Mouse (Mus musculus): ENCODE measurements at regions not wholly inside any gene's neighbourhood (a gene's known extent, or its start where the extent isn't known, plus 50 kb on each side); places are given as distances from the start of the nearest gene placed in this dataset.
"Not testable (repeated sequence)": the region's sequence is repeated elsewhere in the genome, so short reads cannot be mapped to it uniquely, and the experiment has no call there.

DNA sequence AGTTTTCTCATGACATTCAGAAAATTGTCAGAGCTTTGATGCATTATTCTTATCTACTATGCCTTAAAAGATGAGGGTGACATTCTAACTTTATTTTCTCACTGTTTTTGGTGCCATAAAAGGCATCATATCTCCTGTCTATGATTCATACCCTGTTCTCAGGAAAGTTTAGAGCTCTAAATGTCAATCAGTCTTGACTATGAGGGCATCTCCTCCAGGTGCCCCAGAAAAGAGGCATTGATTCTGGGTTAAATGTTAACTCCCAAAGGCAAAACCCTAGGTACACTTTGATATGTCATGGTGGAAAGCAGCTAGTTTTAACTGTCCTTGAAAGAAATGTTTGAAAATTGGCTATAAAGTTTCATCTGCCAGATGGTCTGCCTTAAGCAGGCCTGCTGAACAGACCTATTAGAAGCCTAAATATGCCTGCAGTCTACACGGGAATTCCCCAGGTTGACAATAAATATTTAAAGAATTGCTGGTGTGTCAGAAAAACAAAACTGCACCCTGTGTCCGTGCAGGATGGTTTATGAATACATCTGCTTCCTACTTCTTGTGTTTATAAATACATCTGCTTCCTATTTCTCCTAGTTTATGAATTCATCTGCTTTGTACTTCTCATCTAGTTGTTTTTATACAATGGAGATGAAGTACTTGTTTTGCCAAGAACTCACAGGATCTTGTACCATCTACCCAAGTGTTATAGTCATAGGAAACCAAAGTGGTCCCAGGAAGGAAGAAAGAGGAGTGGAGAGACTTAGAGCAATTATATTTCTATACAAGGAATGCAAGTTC lies 172.3 kb downstream of the Snca start:
- DNase-seq (ENCODE audit: low spot score in 2 of 2), result no peak

DNA sequence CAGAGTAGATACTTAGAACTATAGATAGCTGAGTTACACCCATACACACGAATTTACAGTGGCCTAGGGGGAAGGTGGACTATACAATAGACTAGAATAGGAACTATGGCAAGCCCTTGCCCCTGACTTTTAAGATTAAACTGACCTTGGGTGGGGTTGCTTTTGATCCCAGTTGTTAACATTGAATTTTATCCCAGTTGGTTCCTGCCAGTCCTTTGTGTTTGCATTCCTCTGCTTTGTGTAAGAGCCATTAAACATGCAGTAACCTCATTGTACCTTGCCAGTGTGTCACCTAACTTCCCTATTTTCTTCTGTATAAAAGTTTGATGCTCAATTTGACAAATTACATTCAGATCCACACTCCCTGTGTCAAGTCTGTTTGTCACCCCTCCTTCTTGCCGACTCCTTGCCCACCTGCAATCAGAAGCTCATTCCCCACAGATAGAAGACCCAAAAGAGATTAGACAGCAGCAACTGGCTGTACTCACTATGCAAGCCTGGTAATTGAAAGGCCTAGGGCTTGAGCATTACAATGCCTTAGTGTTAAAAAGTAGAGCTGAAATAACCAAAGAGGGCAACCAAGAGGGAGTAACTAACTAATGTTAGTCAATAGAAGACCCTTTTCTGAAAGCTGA lies 182.6 kb downstream of the Snca start:
- DNase-seq (ENCODE audit: low spot score in 2 of 2), result not testable (repeated sequence)

DNA sequence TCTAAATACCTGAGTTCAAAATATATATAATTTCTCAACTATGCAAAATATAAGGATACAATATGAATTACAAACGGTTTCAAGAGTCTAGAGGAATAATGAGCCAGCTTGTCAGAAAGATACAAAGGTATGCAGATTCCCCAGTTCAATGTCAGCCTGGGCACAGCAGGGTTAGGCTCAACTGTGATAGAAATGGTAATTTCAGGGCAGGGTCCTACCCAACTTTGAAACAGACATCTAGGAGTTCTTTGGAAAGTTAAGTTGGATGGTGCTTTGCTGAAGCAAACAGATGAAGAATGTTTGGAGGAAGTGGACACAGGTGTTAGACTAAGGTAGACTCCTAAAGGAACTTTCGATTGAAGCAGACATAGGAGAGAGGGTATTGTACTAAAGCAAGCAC lies 187.4 kb downstream of the Snca start:
- DNase-seq (ENCODE audit: low spot score in 2 of 2), result no peak

DNA sequence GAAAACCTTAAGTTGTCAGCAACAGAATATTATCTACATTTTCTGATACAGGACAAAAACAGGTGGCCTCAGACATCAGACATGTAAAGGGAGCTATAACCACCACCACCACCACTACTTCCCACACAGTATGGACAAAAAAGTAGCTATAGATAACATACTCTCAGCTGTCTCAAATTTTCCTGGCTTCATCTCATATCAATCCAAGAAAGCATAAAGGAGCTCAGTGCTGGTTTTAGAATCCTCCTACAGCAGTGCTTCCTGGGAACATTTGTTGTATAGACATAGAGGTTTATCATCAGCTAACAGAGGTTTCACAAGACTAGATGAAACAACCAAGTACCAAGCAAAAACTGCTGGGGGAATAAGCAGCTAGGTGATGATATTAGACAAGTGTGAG lies 213.3 kb downstream of the Snca start:
- DNase-seq (ENCODE audit: low spot score in 2 of 2), result peak in 1 of 2 experiments; percentile 41

DNA sequence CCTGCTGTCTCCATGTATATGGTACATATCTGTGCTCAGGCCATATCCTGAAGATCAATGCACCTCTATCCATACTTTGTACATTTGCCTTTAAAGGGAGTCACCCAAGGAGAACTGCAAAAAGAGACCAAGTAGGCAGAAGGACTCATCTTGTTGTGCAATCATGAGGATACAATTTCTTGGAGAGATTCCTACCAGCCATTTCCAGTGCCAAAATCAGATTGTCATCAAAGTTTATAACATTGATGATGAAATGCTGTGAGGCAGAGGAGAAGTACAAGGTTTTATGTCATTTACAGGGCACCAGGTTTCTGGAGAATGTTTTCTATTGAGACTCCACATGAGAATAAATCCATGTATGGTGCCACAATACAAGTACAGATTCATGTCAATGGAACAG lies 229.5 kb downstream of the Snca start:
- no peak for DNase-seq (ENCODE audit: low spot score in 2 of 2)

DNA sequence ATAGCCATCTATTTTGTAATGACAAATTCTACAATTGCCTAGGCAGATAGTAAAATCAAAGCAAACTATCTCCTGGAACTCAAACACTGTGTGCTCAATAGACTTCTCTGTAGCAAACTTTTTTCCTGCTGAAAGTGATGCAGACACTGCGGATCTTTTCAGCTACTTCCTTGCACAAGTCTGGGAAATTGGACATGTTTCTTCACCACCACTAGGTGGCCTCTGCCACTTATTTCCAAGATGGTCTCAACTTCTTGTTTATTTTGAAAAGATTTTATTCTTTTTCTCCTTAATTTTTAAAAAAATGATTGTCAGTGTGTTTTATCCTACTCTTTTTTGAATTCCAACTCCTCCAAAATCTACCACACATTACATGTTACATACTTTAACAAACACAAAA lies 265.4 kb downstream of the Snca start:
- peak in 1 of 2 experiments; percentile 1 for DNase-seq (ENCODE audit: low spot score in 2 of 2)

DNA sequence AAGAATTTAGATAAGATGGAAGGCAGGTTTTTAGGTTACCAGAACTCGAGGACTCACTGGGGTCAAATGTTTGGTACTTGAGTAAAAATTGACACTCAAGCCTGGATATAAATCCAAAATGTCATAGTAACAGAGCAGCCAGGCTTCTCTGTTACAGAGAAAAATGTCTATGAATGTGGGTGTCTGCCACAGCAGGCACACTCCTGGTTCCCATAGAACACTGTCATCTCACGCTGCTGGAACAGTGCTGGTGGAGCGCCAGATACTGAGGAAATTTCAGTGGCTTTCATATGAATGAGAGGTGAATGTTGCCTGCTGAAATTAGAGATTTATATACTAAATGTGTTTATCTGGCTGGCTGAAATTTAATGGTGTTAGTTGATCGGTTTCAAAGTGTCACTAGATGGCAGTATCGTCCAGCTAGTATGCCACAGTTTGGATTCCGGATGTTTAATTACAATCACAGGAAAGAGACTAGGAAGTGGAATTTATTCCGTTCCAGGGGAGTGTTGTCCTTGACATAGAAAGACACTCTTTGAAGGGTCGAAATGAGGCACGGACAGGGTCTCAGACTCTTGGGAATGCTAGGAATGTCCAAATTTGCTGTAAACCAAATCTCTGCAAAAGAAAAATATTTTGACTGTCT lies 273.9 kb downstream of the Snca start:
- DNase-seq (ENCODE audit: low spot score in 2 of 2), result peak; percentile 6 to 56

All from frontal cortex, postnatal 36 days (tissue).